Mouse (Mus musculus) CH12F3 (cell line): ENCODE measurements around the gene Drc7.

Experiments used
- in situ Hi-C: fragments of 300-500 bp; cut with MboI; formaldehyde crosslinking; loops from 2 replicates; pipeline ENCODE4 v1.14.3; 2020; ENCODE audit warnings: low sequenced_read_pairs

Drc7 gene

GRCm38 (mm10) chr8:95058661-95059060 is 3.8 kb downstream of the Drc7 start:
- in situ Hi-C loops, result no loop called here

GRCm38 (mm10) chr8:95059812-95060533 is 5.1 kb downstream of the Drc7 start:
- in situ Hi-C loops, result no loop called here

DNA sequence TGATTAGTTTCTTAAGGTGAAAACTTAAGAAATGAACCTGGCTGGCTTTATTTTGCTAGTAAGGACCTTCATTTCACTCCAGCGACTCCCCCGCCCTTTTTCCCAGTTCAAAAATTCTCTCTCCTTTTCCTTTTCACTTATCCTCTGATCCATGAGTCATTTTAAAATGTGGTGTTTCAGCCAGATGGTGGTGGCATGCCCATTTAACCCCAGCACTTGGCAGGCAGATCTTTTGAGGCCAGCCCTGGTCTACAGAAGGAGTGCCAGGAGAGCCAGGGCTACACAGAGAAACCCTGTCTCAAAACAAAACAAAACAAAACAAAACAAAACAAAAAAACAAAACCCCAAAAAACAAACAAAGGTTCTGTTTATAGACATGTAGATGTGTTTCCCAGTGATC is 9.6 kb downstream of the Drc7 start:
- in situ Hi-C loops, result no loop called here

DNA sequence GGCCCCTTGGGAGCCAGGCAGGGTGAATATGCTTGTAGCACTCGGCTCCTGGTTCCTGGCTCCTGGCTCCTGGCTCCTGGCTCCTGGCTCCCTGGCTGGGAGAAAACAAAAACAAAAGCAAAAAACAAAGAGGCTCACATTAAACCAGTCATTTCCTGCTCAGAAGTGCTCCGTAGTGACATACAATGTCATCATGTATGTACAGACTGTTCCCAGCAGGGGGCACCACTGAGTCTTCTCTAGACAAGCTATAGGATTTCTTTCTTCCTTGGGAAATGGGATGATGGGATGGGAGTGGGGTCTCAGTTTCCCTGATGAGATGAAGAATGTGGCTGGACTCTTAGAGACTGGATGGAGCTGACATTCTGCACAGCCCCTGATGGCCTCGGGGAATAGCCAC is 12.7 kb downstream of the Drc7 start:
- in situ Hi-C loops, result no loop called here

DNA sequence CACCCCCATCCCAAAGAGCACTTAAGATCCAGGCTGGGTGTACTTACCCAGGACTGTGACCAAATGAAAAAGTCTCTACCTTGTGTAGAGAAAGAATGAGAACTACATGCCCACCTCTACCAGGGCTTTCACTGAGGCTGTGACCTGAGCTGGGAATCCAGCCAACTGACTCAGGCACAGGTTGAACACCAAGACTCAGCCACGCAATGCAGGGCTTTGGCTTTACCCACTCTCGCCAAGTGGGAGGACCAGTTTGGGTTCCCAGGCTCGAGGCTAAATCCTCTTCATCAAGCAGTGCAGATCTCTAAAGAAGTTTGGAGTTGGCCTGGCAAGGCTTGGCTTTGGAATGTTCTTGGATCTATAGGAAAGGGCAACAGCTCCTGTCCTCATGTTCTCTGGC is 20.6 kb downstream of the Drc7 start:
- in situ Hi-C loops, result no loop called here

- in situ Hi-C loops, result no loop called here
Measured at GRCm38 (mm10) chr8:95076151-95076550, 21.2 kb downstream of the Drc7 start.

GRCm38 (mm10) chr8:95078055-95078454 is 23.2 kb downstream of the Drc7 start:
- in situ Hi-C loops, result no loop called here

DNA sequence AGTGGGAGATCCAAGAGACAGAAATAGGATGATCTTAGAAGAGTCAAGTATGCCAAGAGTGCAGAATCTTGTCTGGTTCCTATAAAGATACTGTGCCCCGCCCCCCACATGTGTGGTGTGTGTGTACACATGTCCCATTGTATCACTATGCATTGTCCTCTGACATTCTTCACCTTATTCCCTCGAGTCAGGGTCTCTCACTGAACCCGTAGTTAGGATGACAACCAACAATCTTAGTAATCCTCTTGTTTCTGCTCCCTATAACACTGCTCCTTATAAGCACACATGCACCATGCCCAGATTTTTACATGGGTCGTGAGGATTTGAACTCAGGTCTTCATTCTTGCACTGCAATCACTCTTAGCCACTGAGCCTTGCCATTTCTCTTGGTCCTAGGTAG is 24.4 kb downstream of the Drc7 start:
- in situ Hi-C loops, result no loop called here

GRCm38 (mm10) chr8:95080381-95081341 is 25.8 kb downstream of the Drc7 start, which contains the start of gene Katnb1:
Gene Katnb1, plus strand, starts transcription at chr8:95081186.
- in situ Hi-C loops, result no loop called here

GRCm38 (mm10) chr8:95081650-95082049 is 26.7 kb downstream of the Drc7 start:
- in situ Hi-C loops, result no loop called here

- in situ Hi-C loops, result no loop called here
Measured at GRCm38 (mm10) chr8:95084261-95084660, 29.4 kb downstream of the Drc7 start.

- in situ Hi-C loops, result no loop called here
Measured at GRCm38 (mm10) chr8:95084744-95085431, 30.0 kb downstream of the Drc7 start.

- in situ Hi-C loops, result no loop called here
Measured at GRCm38 (mm10) chr8:95085432-95086141, 30.7 kb downstream of the Drc7 start.

- in situ Hi-C loops, result no loop called here
Measured at GRCm38 (mm10) chr8:95093574-95093973, 38.7 kb downstream of the Drc7 start.

GRCm38 (mm10) chr8:95099009-95099408 is 44.1 kb downstream of the Drc7 start:
- in situ Hi-C loops, result no loop called here

DNA sequence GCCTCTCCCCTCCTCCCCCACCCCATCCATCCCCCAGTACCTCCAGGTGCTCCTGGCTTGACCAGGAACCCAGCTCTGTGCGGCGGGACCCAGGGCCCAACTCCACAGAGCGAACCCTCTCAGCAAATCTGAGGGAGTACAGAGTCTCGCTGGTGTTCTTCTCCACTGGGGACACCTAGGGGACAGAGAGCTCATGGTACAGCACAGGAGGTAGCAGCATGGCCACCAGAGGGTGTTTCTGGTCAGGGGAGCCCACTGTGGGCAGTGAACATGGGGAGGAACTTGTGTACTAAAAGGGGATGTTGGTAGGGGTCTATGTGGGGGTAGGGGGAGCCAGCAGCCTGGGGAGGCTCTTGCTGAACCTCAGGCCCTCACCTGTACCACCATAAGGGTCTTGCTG is 47.1 kb downstream of the Drc7 start:
- in situ Hi-C loops, result no loop called here

DNA sequence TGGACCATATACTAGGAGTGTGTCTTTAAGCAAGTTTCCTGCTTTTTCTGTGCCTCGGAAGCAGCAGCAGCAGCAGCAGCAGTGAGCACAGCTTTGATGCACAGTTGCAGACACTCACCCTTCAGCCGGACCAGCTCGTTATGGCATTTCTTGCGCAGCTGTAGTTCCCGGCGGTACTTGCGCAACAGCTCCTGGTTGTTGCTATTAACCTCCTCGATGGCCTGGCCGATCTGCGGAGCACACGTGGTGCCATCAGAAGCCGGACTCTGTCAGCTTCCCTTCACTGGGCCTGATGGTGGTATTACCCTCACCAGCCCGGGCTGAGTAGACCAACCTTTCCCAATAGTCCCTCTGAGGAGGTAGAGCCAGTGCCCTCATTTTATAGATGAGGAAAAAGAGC is 52.4 kb downstream of the Drc7 start:
- in situ Hi-C loops, result no loop called here

DNA sequence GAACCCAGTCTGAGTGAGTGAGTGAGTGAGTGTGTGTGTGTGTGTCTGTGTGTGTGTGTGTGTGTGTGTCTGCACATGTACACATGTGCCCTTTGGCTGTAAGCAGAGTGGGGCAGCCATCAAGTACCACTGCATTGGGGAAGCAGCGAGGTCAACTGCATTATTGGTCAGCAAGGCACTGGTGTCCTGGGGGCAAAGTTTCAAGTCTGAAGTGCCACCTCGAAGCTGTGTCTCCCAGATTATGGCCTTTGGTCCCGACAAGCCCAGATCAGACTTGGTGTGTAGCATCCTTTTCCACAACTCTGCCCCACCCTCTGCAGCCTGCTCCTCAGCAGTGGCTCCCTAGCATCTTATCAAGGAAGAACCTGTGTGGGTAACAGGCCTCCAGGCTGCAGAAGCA is 57.7 kb downstream of the Drc7 start:
- in situ Hi-C loops, result no loop called here

- in situ Hi-C loops, result no loop called here
Measured at GRCm38 (mm10) chr8:95113108-95113507, 58.2 kb downstream of the Drc7 start.

- in situ Hi-C loops, result no loop called here
Measured at GRCm38 (mm10) chr8:95113750-95114149, 58.8 kb downstream of the Drc7 start.

GRCm38 (mm10) chr8:95123455-95123854 is 68.6 kb downstream of the Drc7 start:
- in situ Hi-C loops, result loop anchor here (10.0 kb wide), 1 partner anchor 81 kb away; the partner anchor contains the start of gene Kifc3
